Mouse (Mus musculus) MEL (cell line): ENCODE data around the gene Tex2.

Experiments
- CTCF ChIP-seq, 3 experiments: IDR thresholded peaks in 2 of 3; conservative IDR thresholded peaks in 1 of 3; 2 replicates each; pipeline ENCODE4 v1.5.1; 2011 to 2012; ENCODE audit warnings: low read length in 3 of 3, low read depth in 2 of 3, mild to moderate bottlenecking in 2 of 3, improper control_type of control experiment in 1 of 3, inconsistent platforms in 1 of 3, mixed read lengths in 1 of 3, moderate library complexity in 1 of 3; ENCODE audit not compliant: control insufficient read depth in 1 of 3, insufficient read depth in 1 of 3, poor library complexity in 1 of 3, severe bottlenecking in 1 of 3
- E2F4 ChIP-seq: IDR thresholded peaks from 2 replicates; pipeline ENCODE4 v1.6.1; 2011; ENCODE audit warnings: low read depth, low read length, improper control_type of control experiment, borderline replicate concordance
- ETS1 ChIP-seq: IDR thresholded peaks from 2 replicates; pipeline ENCODE4 v1.6.1; 2012; ENCODE audit warnings: low read depth, mild to moderate bottlenecking, inconsistent platforms, low read length, improper control_type of control experiment, moderate library complexity
- GABPA ChIP-seq: IDR thresholded peaks from 2 replicates; pipeline ENCODE4 v1.6.1; 2012; ENCODE audit warnings: low read depth, mild to moderate bottlenecking, inconsistent platforms, low read length, improper control_type of control experiment, moderate library complexity
- MAZ ChIP-seq: IDR thresholded peaks from 2 replicates; pipeline ENCODE4 v1.6.1; 2012; ENCODE audit warnings: low read depth, mild to moderate bottlenecking, inconsistent platforms, low read length, improper control_type of control experiment
- MXI1 ChIP-seq: IDR thresholded peaks from 2 replicates; pipeline ENCODE4 v1.6.1; 2011; ENCODE audit warnings: mild to moderate bottlenecking, low read depth, low read length, improper control_type of control experiment
- MYC ChIP-seq: IDR thresholded peaks from 2 replicates; pipeline ENCODE4 v1.6.1; 2011; ENCODE audit warnings: low read depth, mild to moderate bottlenecking, low read length, improper control_type of control experiment, moderate library complexity
- POLR2A ChIP-seq, 2 experiments: IDR thresholded peaks; 2 replicates each; pipeline ENCODE4 v1.6.1; 2011 to 2012; ENCODE audit warnings: low read length in 2 of 2, mild to moderate bottlenecking in 2 of 2, control low read depth in 1 of 2, improper control_type of control experiment in 1 of 2, low read depth in 1 of 2, moderate library complexity in 1 of 2; ENCODE audit not compliant: control insufficient read depth in 1 of 2, insufficient read depth in 1 of 2, poor library complexity in 1 of 2
- SIN3A ChIP-seq: IDR thresholded peaks from 2 replicates; pipeline ENCODE4 v1.6.1; 2012; ENCODE audit warnings: low read length, improper control_type of control experiment, inconsistent platforms
- USF1 ChIP-seq: IDR thresholded peaks from 2 replicates; pipeline ENCODE4 v1.6.1; 2014; ENCODE audit warnings: low read depth, mild to moderate bottlenecking, inconsistent platforms, low read length, improper control_type of control experiment, moderate library complexity
- ZC3H11A ChIP-seq: IDR thresholded peaks from 2 replicates; pipeline ENCODE4 v1.6.1; 2012; ENCODE audit warnings: low read depth, mild to moderate bottlenecking, inconsistent platforms, low read length, improper control_type of control experiment
- ZKSCAN1 ChIP-seq: IDR thresholded peaks from 2 replicates; pipeline ENCODE4 v1.6.1; 2012; ENCODE audit warnings: low read depth, mild to moderate bottlenecking, inconsistent platforms, low read length, improper control_type of control experiment, moderate library complexity

GRCm38 (mm10) chr11:106617821-106618580, 4.8 kb upstream of the Tex2 start:
- TF ChIP-seq CTCF (IDR thresholded peaks at IDR 0.05 in 2 of 3, conservative IDR thresholded peaks at IDR 0.05 in 1 of 3; ENCODE audit: control insufficient read depth in 1 of 3, insufficient read depth in 1 of 3, low read depth in 2 of 3, low read length in 3 of 3, poor library complexity in 1 of 3, severe bottlenecking in 1 of 3) (no peak), POLR2A (IDR thresholded peaks at IDR 0.05; ENCODE audit: control insufficient read depth in 1 of 2, insufficient read depth in 1 of 2, low read depth in 1 of 2, low read length in 2 of 2, poor library complexity in 1 of 2) (no peak), MAZ (no peak), MXI1 (no peak), ZKSCAN1 (no peak), ZC3H11A (no peak), SIN3A (no peak), ETS1 (no peak), USF1 (peak; percentile 84), E2F4 (no peak), MYC (no peak), GABPA (no peak)
